Mouse (Mus musculus) skeletal muscle tissue, postnatal 0 days (tissue): Measurements from ENCODE around the gene Galnt11. TPM values are rescaled to one million over a fixed set of nuclear protein-coding genes. Genes with fewer than 3 reads are reported as not detected.

ENCODE experiments used
- polyA plus RNA-seq: library from polyadenylated mRNA; unstranded; fragments of >200 nt; fragmentation: Nextera tagmentation; extraction: Ambion mirVana; gene quantifications from 2 replicates; pipeline ENCODE4 v1.2.1, GENCODE M21; 2015

The Galnt11 gene
- 20.3 and 20.6 TPM in 2 replicates for polyA plus RNA-seq

GRCm38 (mm10) chr5:25221604-25222003 is at the start of gene Galnt11:
TSS of gene Galnt11 (plus strand) at chr5:25221904.

GRCm38 (mm10) chr5:25181004-25181531 is 40.6 kb upstream of the Galnt11 start, which contains the start of gene Galntl5:
TSS of gene Galntl5 (plus strand) at chr5:25181460.

DNA sequence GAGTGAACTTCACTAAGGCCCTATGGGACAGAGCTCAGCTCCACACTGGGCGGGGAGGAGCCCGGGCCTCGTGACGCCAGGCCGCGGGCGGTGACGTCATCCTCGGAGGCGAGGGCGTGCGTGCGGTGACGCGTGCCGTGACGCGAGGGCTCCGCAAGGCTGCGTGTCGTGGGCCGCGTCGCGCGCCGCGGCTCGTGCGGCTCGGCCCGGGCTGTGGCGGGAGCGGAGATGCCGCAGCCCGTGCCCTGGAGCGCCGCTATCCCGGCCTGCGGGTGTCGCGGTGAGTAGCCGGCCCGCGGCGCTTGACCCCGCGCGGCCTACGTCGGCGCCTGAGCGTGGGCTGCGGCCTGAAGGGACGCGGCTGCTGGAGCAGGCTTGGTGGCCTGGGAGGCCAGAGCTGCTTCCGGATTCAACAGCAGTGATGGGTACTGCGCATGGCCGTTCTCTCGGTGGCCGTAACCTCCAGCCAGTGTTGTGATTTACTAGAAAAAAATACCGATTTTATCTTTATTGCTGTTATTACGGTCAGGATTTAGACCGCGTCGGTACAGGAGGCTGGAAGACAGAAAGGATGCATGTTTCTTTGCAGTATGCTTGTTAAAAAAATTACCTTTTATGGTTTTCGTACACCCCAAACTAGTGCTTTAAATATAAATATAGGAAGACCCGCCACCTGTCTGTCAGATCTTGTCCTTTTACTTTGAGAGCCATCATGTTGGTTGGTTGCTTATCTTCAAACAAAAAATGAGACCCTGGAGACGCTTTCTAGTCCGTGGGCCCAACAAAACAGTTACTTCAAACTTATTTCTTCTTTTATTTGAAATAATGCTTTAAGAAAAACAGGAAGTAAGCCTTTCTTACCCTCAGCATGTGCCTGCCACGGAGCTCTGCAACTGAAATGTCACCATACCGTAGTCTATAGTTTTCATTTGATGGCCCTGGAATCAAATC is 1.3 kb downstream of the Galnt11 start, which contains the start of gene E130116L18Rik:
E130116L18Rik (minus strand) TSS at position 402 of the 951 bp plus-strand sequence.

Other genes starting within 250 kb of the Galnt11 start
- gene Prkag2, start 121.3 kb upstream of the Galnt11 start, polyA plus RNA-seq: 12.0 and 14.9 TPM in 2 replicates
- not detected in 2 replicates for gene Galntl5, start 40.4 kb upstream of the Galnt11 start, polyA plus RNA-seq
- gene E130116L18Rik, start 1.2 kb downstream of the Galnt11 start, polyA plus RNA-seq: 0.73 and 3.1 TPM in 2 replicates